Mouse (Mus musculus): ENCODE measurements around the gene Myo1d.

Gene Myo1d

GRCm38 (mm10) chr11:80549854-80550253 lies 230.0 kb downstream of the Myo1d start:
- DNase-seq (ENCODE audit: low spot score): no peak

- no peak for DNase-seq (ENCODE audit: low spot score)
These were observed 233.6 kb downstream of the Myo1d start for GRCm38 (mm10) chr11:80546233-80546632.

DNA sequence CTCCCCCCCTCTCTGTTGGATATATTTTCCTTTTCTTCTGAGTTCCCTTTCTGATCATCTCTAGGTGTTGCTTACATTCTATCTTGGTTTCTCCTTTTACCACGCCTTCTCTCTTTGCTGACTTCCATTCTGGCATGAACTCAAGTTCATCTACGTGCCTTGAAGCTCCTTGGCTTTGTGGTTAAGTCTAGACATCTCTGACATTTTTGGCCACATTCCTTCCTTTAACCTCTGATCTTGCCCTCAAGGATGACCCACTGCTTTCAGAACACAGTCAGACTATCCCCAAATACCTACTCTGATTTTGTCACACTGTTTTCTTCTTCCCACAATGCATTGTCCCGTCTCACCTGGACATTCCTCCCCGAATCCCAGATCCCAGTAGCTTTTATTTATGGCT lies 240.8 kb downstream of the Myo1d start:
- DNase-seq (ENCODE audit: low spot score): no peak

DNA sequence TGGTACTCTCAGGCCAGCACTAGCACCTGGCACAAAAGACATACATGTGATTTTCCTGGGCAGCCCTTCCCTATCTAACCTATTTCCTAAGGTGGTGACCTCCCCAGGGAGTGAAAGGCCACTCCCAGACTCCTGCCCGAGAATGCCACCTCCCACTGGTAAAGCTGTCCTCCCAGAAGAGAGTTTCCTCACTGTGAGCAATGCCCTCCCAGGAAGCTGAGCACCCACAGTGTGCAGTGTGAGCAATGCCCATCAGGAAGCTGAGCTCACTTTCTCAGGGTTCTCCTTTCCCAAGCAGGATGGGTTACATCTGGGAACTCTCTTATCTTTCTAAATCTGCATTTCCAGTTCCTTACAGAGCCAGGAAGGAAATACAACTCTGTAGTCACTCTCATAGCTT lies 246.9 kb downstream of the Myo1d start:
- DNase-seq (ENCODE audit: low spot score): no peak

- no peak for DNase-seq (ENCODE audit: low spot score)
These were observed 250.7 kb downstream of the Myo1d start for GRCm38 (mm10) chr11:80529149-80529548.

GRCm38 (mm10) chr11:80527697-80528096 lies 252.1 kb downstream of the Myo1d start:
- no peak for DNase-seq (ENCODE audit: low spot score)

- no peak for DNase-seq (ENCODE audit: low spot score)
These were observed 255.6 kb downstream of the Myo1d start for GRCm38 (mm10) chr11:80524213-80524612.

DNA sequence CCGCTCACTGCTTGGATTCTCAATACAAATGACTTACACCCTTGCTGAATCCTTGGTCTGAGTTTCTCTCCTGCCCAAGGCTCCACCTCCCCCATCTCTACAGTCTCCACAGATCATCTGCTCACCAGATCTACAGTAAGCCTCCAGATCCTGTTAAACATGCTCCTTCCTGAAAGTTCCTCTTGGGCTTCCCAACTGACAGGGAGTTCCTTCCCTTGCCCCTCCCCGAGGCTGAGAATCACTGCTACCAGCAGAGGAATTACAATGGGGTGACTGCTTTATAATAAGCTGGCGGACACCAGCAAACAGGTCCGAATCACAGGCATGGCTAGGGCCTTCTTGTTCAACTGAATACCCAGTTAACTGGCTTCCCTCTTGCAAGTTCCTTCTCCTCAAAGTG lies 256.4 kb downstream of the Myo1d start:
- DNase-seq (ENCODE audit: low spot score): no peak

- no peak for DNase-seq (ENCODE audit: low spot score)
These were observed 257.0 kb downstream of the Myo1d start for GRCm38 (mm10) chr11:80522852-80523251.

GRCm38 (mm10) chr11:80521148-80521547 lies 258.7 kb downstream of the Myo1d start:
- no peak for DNase-seq (ENCODE audit: low spot score)

GRCm38 (mm10) chr11:80518421-80519367 lies 261.1 kb downstream of the Myo1d start:
- no peak for DNase-seq (ENCODE audit: low spot score)

DNA sequence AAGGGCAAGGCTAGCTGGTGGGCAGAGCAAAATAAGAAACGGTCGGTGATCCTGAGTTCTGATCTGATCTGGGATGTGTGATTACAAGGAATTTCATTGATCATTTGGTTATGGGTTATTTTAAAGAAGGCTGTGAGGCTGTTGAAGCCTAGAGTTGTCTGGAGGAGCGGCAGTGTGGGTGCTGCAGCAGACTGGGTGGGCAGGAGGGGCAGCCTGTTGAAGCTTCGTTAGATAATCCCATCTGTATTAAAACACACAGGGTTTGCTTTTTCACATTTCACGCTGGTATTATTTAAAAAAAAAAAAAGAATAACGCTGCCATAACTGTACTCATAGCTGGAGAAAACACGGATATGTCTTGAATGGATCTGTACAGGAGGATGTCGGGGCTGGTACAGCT lies 263.9 kb downstream of the Myo1d start:
- DNase-seq (ENCODE audit: low spot score): no peak

GRCm38 (mm10) chr11:80515346-80515745 lies 264.5 kb downstream of the Myo1d start:
- DNase-seq (ENCODE audit: low spot score): no peak

DNA sequence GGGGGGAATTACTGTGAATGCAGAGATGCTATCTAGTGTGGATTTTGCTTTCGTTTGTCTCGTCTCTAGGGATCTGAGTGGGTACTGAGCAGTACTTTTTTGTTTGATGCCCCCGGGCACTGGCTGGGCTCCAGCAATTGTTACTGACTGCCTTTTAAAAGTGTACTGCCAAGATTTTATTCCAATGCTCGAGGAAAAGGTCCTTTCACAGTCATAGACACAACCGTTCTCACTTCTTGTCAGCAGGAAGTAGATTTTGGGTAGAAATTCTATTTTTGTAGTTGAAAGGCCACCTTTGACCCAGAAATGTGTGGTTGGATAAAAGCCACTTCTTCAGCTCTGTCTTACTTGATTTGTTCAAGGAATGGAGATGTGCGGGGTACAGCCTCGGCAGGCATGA lies 266.0 kb downstream of the Myo1d start:
- DNase-seq (ENCODE audit: low spot score): no peak

DNA sequence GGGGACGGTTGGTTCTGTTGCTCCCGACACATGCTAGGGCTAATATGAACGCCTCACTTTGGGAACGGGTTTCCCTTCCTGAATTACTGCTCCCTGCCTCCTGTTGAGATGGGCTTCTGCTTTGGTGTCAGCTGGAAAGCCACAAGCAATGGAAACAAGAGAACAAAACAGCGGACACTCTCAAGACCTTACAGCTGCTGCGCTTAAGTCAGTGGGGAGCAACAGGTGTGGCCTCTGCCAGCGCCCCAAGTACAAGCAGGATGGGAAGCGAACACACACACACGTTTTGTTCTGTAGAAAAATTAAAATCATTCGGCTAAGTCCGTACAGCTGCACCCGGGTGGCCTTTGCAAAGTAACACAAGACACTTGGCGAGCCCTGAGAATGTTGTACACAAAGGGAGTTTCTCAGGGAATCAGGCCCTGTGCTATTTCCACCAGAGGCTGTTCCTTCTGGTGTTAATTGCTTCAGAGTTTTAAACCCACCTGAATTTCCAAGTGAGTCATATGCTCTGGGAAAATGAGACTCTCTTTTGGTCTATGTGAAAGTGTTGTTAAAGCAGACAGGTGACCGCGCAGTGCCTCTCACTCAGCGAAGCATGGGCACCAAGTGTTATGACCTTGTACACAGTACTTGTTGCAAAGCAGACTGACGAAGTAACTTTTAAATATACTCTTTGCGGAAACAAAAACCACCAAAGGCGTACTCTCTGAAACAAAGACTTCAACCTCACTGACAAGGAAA lies 267.3 kb downstream of the Myo1d start:
- DNase-seq (ENCODE audit: low spot score): no peak

DNA sequence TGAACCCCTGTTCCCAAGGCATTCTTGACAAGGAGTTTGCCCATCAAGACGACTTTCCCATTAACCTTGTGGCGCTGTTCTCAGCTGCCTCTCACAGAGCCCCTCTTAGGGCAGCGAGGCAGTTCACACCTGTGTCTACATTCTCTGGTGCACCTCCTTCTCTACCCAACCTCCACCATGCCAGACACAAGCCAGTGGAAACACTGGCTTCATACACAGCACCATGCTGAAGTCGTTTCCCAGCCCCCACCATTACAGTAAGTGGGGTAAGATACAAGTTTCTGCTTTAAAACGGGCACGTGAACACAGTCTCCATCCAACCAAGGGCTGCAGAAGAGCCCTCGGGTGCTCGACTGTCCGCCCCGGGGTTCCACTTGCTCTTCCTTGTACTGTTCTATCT lies 269.7 kb downstream of the Myo1d start:
- DNase-seq (ENCODE audit: low spot score): no peak

GRCm38 (mm10) chr11:80509176-80509506 lies 270.7 kb downstream of the Myo1d start:
- DNase-seq (ENCODE audit: low spot score): no peak

- no peak for DNase-seq (ENCODE audit: low spot score)
These were observed 271.3 kb downstream of the Myo1d start for GRCm38 (mm10) chr11:80508361-80509175.

GRCm38 (mm10) chr11:80507791-80508190 lies 272.0 kb downstream of the Myo1d start:
- no peak for DNase-seq (ENCODE audit: low spot score)

GRCm38 (mm10) chr11:80506483-80506882 lies 273.3 kb downstream of the Myo1d start:
- no peak for DNase-seq (ENCODE audit: low spot score)

- no peak for DNase-seq (ENCODE audit: low spot score)
These were observed 274.2 kb downstream of the Myo1d start for GRCm38 (mm10) chr11:80505581-80505980.
